Mouse (Mus musculus): ENCODE measurements around the gene Khdrbs1. TPM values are rescaled to one million over a fixed set of nuclear protein-coding genes. Genes with fewer than 3 reads are reported as not detected.
"Not testable (repeated sequence)": the region's sequence is repeated elsewhere in the genome, so short reads cannot be mapped to it uniquely, and the experiment has no call there.

The Khdrbs1 gene
- total RNA-seq, 4 experiments from 2014 or later = 20.2 to 24.6 (median 23.2) TPM

DNA sequence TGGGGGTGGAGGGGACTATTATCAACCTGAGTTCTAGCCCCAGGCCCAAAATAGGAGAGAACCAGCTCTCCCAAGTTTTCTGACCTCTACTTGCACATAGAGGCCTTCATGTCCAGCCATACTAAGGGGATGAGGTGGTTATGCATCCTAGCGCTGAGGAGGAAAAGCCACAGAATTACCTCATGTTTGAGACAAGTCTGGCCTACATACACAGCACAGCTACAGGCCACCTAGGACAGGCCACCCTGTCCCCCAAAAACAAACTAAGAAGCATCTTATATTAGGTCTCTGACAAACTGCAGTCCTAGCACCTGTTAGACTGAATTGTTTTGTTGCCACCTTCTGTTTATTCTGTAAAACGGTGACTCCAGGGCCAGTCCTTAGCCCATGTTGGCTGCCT is 1.4 kb upstream of the Khdrbs1 start:
- DNase-seq (ENCODE audit: low spot score in 2 of 2) = no peak

- DNase-seq (ENCODE audit: low spot score in 2 of 2) = peak in 1 of 2 experiments; percentile 23
These were observed 897 bp upstream of the Khdrbs1 start for GRCm38 (mm10) chr4:129743010-129743390.

DNA sequence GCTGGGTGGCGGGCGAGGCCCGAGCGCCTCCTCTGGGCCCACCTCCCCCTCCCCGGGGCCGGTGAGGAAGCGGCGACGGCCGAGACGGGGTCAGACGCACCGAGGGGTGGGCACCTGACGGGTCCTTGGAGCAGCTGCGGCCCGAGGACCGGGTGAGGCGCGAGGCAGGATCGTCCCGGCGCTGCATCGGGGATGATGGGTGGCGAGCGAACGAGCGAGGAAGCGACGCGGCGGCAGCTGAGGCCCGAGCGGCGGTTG is 200 bp downstream of the Khdrbs1 start:
- no peak for DNase-seq (ENCODE audit: low spot score in 2 of 2)

- peak; percentile 6 to 16 for DNase-seq (ENCODE audit: low spot score in 2 of 2)
These were observed 691 bp downstream of the Khdrbs1 start for GRCm38 (mm10) chr4:129741251-129741973.

DNA sequence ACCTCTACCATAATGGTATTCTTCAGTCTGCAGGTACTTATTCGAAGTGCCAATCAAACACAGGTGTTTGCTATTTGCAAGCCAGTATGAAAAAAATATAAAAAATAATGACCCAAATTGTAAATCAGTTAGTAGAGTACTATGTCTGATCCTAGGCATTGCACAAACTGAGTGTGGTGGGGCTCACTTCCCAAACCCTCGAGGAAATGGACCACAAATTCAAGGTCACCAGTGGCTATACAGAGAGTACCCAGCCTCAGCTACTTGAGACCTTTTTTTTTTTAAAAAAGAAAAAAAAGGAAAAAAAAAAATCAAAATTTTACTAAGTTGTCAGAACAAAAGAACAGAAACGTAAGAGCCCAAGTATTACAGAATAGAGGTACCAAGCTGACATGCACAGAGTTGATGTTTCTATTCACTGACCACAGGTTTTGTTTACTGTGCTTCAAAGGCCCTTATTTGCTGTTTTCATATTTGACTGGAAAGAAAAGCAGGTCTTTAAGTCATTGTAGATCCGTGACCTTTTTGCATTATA is 2.9 kb downstream of the Khdrbs1 start:
- DNase-seq (ENCODE audit: low spot score in 2 of 2) = no peak

DNA sequence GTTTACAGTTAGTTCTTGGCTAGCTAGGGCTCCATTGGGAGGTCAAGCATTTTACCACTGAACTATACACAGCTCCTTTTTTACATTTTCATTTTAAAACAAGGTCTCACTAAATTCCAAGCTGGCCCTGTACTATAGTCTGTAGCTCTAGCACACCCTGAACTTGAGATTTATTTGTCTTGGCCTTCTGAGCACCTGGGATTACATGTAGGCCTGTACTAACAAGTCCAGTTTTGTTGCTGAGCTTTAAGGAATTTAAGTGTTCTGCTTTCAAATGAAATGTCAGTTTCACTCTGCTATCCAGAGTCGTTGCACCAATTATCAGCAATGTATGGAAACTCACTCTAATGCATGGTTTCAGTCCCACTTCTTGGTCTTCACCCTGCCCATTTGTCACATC is 5.9 kb downstream of the Khdrbs1 start:
- no peak for DNase-seq (ENCODE audit: low spot score in 2 of 2)

DNA sequence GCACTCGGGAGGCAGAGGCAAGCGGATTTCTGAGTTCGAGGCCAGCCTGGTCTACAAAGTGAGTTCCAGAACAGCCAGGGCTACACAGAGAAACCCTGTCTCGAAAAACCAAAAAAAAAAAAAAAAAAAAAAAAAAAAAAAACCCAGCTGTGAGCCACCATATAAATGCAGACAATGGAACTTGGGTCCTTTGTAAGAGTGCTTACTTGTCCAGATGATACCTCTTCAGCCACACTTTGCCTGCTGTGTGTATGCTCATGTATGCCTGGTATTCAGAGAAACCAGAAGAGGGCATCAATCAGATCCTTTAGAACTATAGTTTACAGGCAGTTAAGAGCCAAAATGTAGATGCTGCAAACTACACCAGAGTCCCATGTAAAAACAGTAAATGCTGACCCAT is 6.6 kb downstream of the Khdrbs1 start:
- not testable (repeated sequence) for DNase-seq (ENCODE audit: low spot score in 2 of 2)

- no peak for DNase-seq (ENCODE audit: low spot score in 2 of 2)
These were observed 10.7 kb downstream of the Khdrbs1 start for GRCm38 (mm10) chr4:129731423-129731822.

GRCm38 (mm10) chr4:129716310-129716709 is 25.8 kb downstream of the Khdrbs1 start:
- no peak for DNase-seq (ENCODE audit: low spot score in 2 of 2)

GRCm38 (mm10) chr4:129709486-129710129 is 32.5 kb downstream of the Khdrbs1 start:
- DNase-seq (ENCODE audit: low spot score in 2 of 2) = no peak

DNA sequence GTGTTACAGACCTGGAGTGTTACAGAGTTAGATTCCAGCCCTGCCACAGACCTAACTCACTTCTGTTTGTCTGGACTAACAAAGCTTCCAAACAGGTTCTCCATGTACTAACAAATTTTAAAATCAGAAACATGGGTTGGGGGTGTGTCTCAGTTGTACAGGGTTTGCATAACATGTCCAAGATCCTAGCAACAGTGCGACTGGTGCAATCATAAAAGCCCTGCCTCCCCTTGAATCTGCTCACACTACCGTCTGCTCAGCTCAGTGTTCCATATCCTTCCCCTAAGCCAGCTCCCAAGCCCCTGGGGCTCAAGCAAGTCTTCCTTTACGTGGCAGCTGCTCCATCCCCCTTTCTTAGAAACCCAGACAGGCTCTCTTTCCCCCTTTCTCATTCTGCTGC is 35.4 kb downstream of the Khdrbs1 start:
- DNase-seq (ENCODE audit: low spot score in 2 of 2) = no peak

DNA sequence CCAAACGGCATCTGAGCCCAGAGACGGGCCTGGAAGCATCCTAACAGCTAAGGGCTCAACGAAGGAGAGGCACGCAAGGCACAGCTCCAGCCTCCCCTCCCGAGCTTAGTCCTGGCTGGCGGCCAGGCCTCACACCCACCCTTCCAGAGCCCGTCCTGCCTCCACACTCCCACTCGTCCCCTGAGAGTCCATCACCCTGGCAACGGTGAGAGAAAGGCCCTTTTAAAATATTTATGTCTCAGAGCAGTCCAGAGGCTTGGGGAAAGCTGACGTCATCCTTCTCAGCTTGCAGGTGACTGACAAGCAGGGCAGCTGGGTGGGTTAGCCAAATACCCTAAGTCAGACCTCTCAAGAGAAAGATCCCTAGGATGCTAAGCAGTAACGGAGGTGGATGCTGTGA is 39.6 kb downstream of the Khdrbs1 start:
- peak; percentile 21 to 41 for DNase-seq (ENCODE audit: low spot score in 2 of 2)

DNA sequence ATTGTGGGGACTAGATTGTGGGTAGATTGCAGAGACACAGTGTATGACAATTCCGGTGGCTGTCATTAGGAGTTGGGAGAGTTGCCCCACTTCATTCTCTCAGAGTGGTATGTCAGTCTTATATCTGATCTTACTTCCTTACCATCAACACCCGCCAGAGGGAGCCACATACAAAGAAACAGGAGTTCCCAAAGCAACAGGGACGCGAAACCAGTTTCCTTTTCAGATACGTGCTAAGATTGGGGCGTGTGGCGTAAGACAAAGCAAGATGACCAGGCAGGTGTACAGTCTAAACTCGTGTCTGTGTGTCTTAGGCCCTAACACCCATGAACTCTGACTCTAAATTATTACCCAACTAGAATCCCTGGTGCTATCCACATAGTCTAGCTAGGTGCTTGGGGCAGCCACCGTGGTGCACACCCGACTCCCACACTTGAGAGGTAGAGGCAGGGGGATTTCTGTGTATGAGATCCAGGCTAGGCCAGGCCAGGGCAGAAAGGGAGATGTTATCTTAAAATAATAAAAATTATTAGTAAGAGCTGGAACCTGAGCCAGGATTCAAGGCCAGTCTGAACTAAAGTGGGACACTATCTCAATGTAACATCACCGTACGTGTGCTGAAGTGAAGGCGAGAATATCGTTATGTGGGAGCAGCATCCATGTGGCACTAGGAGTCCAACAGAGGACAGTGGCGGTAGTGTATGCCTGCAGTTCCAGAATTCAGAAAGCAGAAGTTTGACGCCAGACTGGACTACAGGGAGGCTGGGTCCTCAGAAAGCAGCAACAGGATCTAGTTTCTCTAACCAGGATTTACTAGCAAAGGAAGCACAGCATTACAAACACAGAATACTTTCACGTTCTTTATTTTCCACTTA is 40.4 kb downstream of the Khdrbs1 start:
- DNase-seq (ENCODE audit: low spot score in 2 of 2) = peak; percentile 71 to 74

DNA sequence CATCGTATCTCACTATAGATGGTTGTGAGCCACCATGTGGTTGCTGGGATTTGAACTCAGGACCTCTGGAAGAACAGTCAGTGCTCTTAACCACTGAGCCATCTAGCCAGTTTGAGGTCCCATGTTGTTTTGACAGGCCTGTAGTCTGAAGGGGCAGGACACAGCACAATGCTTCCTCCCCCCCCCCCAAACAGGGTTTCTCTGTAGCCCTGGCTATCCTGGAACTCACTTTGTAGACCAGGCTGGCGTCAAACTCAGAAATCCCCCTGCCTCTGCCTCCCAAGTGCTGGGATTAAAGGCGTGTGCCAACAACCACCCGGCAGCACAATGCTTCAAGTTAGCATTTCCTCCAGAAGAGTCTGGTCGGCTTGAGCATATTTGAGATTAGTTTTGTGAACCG is 41.4 kb downstream of the Khdrbs1 start:
- DNase-seq (ENCODE audit: low spot score in 2 of 2) = not testable (repeated sequence)

DNA sequence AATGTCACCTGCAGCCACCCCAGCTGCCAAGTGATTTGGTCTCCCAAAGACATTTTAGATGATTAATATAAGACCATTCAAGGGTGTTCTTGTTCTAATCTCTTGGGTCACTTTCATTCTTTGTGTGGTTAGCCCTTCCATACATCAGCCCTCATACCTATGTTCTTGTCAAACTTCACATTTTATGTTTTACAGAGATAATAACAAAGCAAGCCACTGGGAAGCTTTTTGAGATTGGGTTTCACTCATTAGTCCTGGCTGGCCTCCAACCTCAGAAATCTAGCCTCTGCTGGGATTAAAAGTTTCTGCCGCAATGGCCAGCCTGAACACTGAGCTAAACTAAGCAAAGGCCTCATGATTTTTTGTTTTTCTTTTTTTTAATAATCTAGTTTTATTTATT is 41.9 kb downstream of the Khdrbs1 start:
- DNase-seq (ENCODE audit: low spot score in 2 of 2) = no peak

DNA sequence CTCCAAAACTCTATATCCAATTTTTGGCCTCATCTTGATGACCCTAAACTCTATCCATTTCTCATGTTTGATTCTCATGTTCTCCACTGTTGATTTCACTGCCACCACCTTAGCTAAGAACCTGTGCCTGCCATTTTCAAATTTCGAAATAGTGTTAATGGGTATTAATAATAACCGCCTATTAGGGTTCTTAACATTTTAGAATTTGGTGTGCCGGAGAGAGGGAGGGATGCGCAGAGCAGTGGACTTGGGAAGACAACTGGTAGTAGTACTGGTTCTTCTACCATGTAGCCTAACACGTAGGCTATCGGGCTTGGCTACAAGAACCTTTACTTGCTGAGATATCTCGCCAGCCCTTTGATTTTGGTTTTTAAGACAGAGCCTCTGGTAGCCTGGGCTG is 44.9 kb downstream of the Khdrbs1 start:
- no peak for DNase-seq (ENCODE audit: low spot score in 2 of 2)

DNA sequence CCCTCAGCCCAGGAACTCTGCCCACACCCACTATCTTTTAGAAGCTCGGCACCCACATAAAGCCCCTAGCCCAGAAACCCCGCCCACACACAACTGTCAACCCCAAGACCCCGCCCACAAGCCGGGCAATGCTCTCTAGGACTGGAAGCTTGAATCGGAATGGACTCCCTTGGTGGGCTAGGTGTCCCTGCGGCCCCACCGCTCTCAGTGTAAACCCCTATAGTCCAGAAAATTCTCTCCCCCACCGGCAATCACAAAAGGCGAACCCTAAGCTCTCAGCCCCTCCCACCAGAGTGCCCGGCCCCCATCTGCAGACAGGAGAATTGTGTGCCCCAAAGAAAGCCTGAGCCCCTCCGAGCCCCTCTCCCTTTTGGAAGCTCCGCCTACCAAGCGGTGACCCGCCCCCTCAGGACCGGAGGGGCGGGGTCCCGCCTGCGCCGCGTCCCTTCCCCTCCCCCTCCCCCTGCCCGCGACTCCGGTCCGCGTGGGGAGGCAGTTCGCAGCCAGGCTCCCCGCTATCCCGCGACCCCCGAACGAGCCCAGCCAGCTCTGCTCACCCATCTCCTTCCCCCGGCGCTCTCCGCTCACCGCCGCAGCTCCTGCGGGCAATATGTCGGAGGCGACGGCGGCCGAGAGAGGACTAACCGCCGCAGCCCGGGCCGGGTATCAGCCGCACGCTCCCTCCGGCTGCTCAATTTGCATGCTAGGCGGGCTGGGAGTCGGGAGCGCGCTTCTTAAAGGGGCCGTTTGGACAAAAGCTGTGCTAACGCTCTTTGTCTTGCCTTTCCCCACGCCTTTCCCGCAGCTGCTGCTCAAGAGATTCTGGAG is 45.7 kb downstream of the Khdrbs1 start, which contains the start of gene Tmem39b:
Gene Tmem39b, minus strand, starts transcription at position 681 of the 828 bp plus-strand sequence.
- DNase-seq (ENCODE audit: low spot score in 2 of 2) = peak; percentile 83 to 85

- no peak for DNase-seq (ENCODE audit: low spot score in 2 of 2)
These were observed 46.3 kb downstream of the Khdrbs1 start for GRCm38 (mm10) chr4:129695815-129696157.

DNA sequence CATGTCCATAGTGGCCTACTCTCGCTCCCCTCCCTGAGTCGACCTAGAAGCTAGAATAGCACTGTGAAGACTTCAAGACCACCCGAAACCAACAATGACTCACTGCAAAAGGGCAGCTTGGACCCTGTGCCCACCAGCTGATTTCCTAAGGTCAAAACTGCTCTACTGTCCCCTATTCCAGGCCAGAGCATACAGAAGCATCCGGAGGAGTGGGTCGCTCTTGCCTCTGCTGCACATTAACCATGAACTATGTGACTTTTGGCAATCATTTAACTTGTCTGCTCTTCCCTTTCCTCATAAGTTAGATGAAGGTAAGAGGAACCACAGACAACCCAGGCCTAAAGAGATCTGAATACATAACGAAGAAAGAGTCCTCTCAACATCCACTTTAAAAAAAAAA is 57.6 kb downstream of the Khdrbs1 start:
- DNase-seq (ENCODE audit: low spot score in 2 of 2) = no peak

DNA sequence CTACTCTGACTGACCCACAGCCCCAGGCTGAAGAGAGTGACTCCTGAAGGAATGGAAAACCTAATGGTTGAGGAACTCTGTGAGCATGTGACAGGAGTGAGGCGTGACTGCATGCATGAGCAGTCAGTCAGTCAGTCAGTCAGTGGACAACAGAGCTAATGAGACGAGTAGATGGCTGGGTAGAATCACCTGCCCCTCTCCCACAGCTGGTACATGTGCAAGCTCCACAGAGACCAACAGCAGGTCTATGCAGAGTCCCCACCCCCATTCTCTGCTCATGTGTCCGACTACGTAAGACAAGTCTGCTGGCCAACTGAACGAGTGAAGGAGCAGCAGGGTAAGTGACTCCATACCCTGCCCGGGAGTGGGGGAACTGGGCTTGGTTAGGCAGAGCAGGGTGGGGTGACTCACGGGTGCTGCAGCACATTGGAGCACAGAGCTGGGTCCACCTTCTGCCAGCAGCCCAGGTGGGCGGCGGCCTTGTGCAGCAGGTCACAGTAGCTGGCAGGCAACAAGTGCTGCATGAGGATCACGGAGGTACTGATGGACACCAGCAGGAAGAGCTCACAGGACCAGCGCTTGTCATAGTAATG is 58.1 kb downstream of the Khdrbs1 start:
- no peak for DNase-seq (ENCODE audit: low spot score in 2 of 2)

DNA sequence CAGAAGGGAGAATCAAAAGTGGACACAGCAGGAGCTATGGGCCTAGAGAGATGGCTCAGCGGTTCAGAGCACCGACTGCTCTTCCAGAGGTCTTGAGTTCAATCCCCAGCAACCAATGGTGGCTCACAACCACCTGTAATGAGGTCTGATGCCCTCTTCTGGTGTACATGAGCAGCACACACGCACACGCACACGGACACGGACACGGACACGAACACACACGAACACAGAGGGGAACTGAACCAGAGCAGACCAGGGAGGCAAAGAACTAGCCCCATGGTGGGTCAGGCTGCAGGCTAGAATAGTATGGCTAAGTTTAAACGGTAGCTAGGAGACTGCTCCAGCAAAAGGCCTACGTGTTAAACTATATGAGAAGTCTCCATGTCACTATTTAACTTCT is 60.3 kb downstream of the Khdrbs1 start:
- no peak for DNase-seq (ENCODE audit: low spot score in 2 of 2)

Measured in gastrocnemius, adult 8-10 months (tissue).